22 mouse cellular contexts compared by ENCODE assay signal in the genomic region with DNA sequence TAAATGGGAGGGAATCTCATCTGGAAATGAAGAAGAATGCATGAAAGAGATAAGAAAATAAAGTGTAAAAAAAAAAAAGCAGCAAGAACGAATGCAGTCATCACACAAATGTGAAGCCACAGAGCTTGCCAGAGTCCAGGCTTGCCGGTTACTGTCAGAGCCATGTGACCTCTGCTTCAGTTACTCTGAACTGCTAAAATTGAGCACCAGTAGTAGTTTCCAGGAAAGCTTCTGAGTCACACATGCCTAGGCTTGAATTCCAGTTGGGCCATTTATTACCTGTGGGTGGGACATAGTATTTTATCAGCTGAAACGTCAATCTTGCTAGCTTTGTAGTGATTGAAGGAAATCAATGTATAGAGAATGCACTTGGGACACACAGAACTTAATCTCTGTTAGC. TPM values are rescaled to one million over a fixed set of nuclear protein-coding genes. Genes with fewer than 3 reads are reported as not detected.
A peak's percentile ranks its signal among the peaks of the same experiment; 100 is the strongest.
DNase-seq lines count a peak whose midpoint lies in the region; ATAC-seq and TF ChIP-seq lines count a peak whose summit lies in the region.
"Had no signal": no experiment of that assay in that cellular context is flagged by ENCODE, and none has a peak within 500 bp of the region (broad histone marks: within the 10 kb centered on the region; RNA-seq: fewer than 3 reads in every experiment).

No protein-coding gene starts in this region.

- no peaks in the 10 kb centered on the region for H3K9me3 ChIP-seq in heart, embryonic 12.5 days (replicated peaks)
- H3K9me3 ChIP-seq in G1E (replicated peaks) = no peaks in the 10 kb centered on the region
- H3K9me3 ChIP-seq in intestine, embryonic 16.5 days (ENCODE audit: control insufficient read depth, low read length) = no peaks in the 10 kb centered on the region
- H3K9me3 ChIP-seq: heart, embryonic 15.5 days; hindbrain, embryonic 12.5 days; limb, embryonic 12.5 days; liver, embryonic 15.5 days had no signal

- peak; percentile 23 to 33 for DNase-seq in heart, adult 9 months (ENCODE audit: low spot score in 2 of 2)
- no peak for DNase-seq in G1E (ENCODE audit: low spot score)
- DNase-seq in NIH3T3 (ENCODE audit: low read depth) = peak; percentile 77
- DNase-seq in spleen, adult 12 weeks (ENCODE audit: low spot score) = no peak
- no peak for DNase-seq in cerebellum, adult 11-12 months
- DNase-seq: cerebellum, adult 11 months; cerebellum, postnatal 36 days; kidney, postnatal 10 days; lung, postnatal 14 days; right cerebral cortex, adult 18-20 months; spleen, adult 18-20 months; thymus, postnatal 25 days had no signal

- no peaks in the 10 kb centered on the region for H3K27me3 ChIP-seq in heart, embryonic 12.5 days (replicated peaks)
- H3K27me3 ChIP-seq in G1E (ENCODE audit: insufficient read depth, low read length) = peaks cover 30% of the 10 kb centered on the region
- H3K27me3 ChIP-seq in intestine, embryonic 16.5 days (replicated peaks; ENCODE audit: control insufficient read depth, insufficient read depth, low read length) = no peaks in the 10 kb centered on the region
- H3K27me3 ChIP-seq: heart, embryonic 15.5 days; hindbrain, embryonic 12.5 days; limb, embryonic 12.5 days; liver, embryonic 15.5 days had no signal

- no peak overlapping the region for H3K27ac ChIP-seq in heart, embryonic 12.5 days (ENCODE audit: poor library complexity, severe bottlenecking)
- no peak overlapping the region for H3K27ac ChIP-seq in intestine, embryonic 16.5 days (ENCODE audit: low read length)
- H3K27ac ChIP-seq: heart, embryonic 15.5 days; hindbrain, embryonic 12.5 days; left cerebral cortex, adult 2 months; limb, embryonic 12.5 days; liver, embryonic 15.5 days had no signal

- 59% methylated on average over 3 of the region's 3 CpGs for WGBS in heart, embryonic 12.5 days
- WGBS in intestine, embryonic 16.5 days = 51% methylated on average over 3 of the region's 3 CpGs

- no peaks in the 10 kb centered on the region for H3K4me1 ChIP-seq in heart, embryonic 12.5 days (replicated peaks)
- peaks cover 5% of the 10 kb centered on the region; the same call in 1 of the 2 replicates for H3K4me1 ChIP-seq in G1E (ENCODE audit: insufficient read depth, low read depth, low read length)
- no peaks in the 10 kb centered on the region for H3K4me1 ChIP-seq in intestine, embryonic 16.5 days (ENCODE audit: control insufficient read depth, insufficient read depth, low read length)
- H3K4me1 ChIP-seq: heart, embryonic 15.5 days; hindbrain, embryonic 12.5 days; liver, embryonic 15.5 days had no signal

- H3K4me2 ChIP-seq in heart, embryonic 12.5 days = no peak overlapping the region
- H3K4me2 ChIP-seq in intestine, embryonic 16.5 days (ENCODE audit: low read depth, low read length) = no peak overlapping the region
- H3K4me2 ChIP-seq: heart, embryonic 15.5 days; hindbrain, embryonic 12.5 days; limb, embryonic 12.5 days; liver, embryonic 15.5 days had no signal

- no peak for TF ChIP-seq CTCF in G1E (IDR thresholded peaks at IDR 0.05; ENCODE audit: low read depth, low read length)

- no peak for ATAC-seq in heart, embryonic 12.5 days (ENCODE audit: insufficient number of reproducible peaks, low FRiP score)
- ATAC-seq in G1E (ENCODE audit: extremely low read depth, insufficient number of reproducible peaks, low FRiP score, poor library complexity, severe bottlenecking) = peak; percentile 34
- peak; percentile 77 for ATAC-seq in intestine, embryonic 16.5 days
- ATAC-seq: CD4-positive, CD25-positive, alpha-beta regulatory T cell, adult 4 months; inflammation-experienced regulatory T-cells, adult 6 months; midbrain, embryonic 16.5 days had no signal

- H3K4me3 ChIP-seq in heart, embryonic 12.5 days = no peak overlapping the region
- H3K4me3 ChIP-seq in G1E (ENCODE audit: low read depth, low read length) = no peak overlapping the region
- H3K4me3 ChIP-seq in intestine, embryonic 16.5 days (ENCODE audit: low read length) = no peak overlapping the region
- H3K4me3 ChIP-seq: heart, embryonic 15.5 days; hindbrain, embryonic 12.5 days; left cerebral cortex, adult 2 months; limb, embryonic 12.5 days; liver, embryonic 15.5 days had no signal

- no peak overlapping the region for H3K9ac ChIP-seq in heart, embryonic 12.5 days
- H3K9ac ChIP-seq in intestine, embryonic 16.5 days (ENCODE audit: low read depth, low read length) = no peak overlapping the region
- H3K9ac ChIP-seq: heart, embryonic 15.5 days; hindbrain, embryonic 12.5 days; limb, embryonic 12.5 days; liver, embryonic 15.5 days had no signal

- no peaks in the 10 kb centered on the region for H3K36me3 ChIP-seq in heart, embryonic 12.5 days
- H3K36me3 ChIP-seq in G1E (replicated peaks) = no peaks in the 10 kb centered on the region
- no peaks in the 10 kb centered on the region for H3K36me3 ChIP-seq in intestine, embryonic 16.5 days (ENCODE audit: control insufficient read depth, insufficient read depth, low read length)
- H3K36me3 ChIP-seq: heart, embryonic 15.5 days; hindbrain, embryonic 12.5 days; limb, embryonic 12.5 days; liver, embryonic 15.5 days had no signal

RNA-seq across cellular contexts. Expression of a gene that starts 48.2 kb away (rescaled TPM):
- polyA plus RNA-seq in heart, embryonic 12.5 days (2016; fragmentation: Nextera tagmentation; extraction: Ambion mirVana) = 27.1 and 27.5 TPM in 2 replicates
- total RNA-seq in G1E (2014; fragmentation: Nextera tagmentation) (66.2 and 85.0 TPM in 2 replicates), G1E (2017) (139 and 164 TPM in 2 replicates)
- 4.3 and 7.0 TPM in 2 replicates for polyA plus RNA-seq in G1E (2012)
- polyA plus RNA-seq in intestine, embryonic 16.5 days (2015; fragmentation: Nextera tagmentation; extraction: Ambion mirVana) = 11.0 and 13.5 TPM in 2 replicates

Comparison
In these comparisons a context has a peak if more than half of its experiments do, and no peak if none do; other contexts are left out.
1. DNase-seq: peak in heart, adult 9 months (2 of 2) and NIH3T3 (single experiment); none in G1E (single experiment), spleen, adult 12 weeks (single experiment) and cerebellum, adult 11-12 months (single experiment).